Mouse (Mus musculus) heart, embryonic 10.5 days (tissue): ENCODE results near the gene Unc80. TPM values are rescaled to one million over a fixed set of nuclear protein-coding genes. Genes with fewer than 3 reads are reported as not detected.
"Not testable (repeated sequence)": the region's sequence is repeated elsewhere in the genome, so short reads cannot be mapped to it uniquely, and the experiment has no call there.

ENCODE experiments used
- DNase-seq: peaks from one replicate; pipeline ENCODE4 v3.0.0-alpha.2; 2017; ENCODE audit warnings: low spot score
- H3K27ac ChIP-seq: fragments of 300-500 bp; sonication (generic); 2 replicates; pipeline ENCODE4 v1.5.1; 2016; ENCODE audit warnings: mild to moderate bottlenecking
- H3K27me3 ChIP-seq: fragments of 300-500 bp; sonication (generic); 2 replicates; pipeline ENCODE4 v1.6.1; 2016; ENCODE audit warnings: mild to moderate bottlenecking; ENCODE audit not compliant: poor library complexity, insufficient read depth, severe bottlenecking
- H3K36me3 ChIP-seq: fragments of 300-500 bp; sonication (generic); 2 replicates; pipeline ENCODE4 v1.6.1; 2016; ENCODE audit warnings: mild to moderate bottlenecking, moderate library complexity
- H3K4me1 ChIP-seq: fragments of 300-500 bp; sonication (generic); 2 replicates; pipeline ENCODE4 v1.6.1; 2016; ENCODE audit warnings: mild to moderate bottlenecking
- H3K4me3 ChIP-seq: fragments of 300-500 bp; sonication (generic); 2 replicates; pipeline ENCODE4 v1.5.1; 2016; ENCODE audit warnings: mild to moderate bottlenecking, moderate library complexity
- H3K9me3 ChIP-seq: fragments of 300-500 bp; sonication (generic); 2 replicates; pipeline ENCODE4 v1.6.1; 2016; ENCODE audit warnings: mild to moderate bottlenecking, moderate library complexity
- WGBS: fragments of 180-500 bp; shearing (Covaris S2); methylation state at CpG from one replicate; pipeline ENCODE4 v1.1.7; 2016; 5-methylcytosine and 5-hydroxymethylcytosine counted together
- polyA plus RNA-seq: library from polyadenylated mRNA; unstranded; fragments of >200 nt; fragmentation: Nextera tagmentation; extraction: Ambion mirVana; gene quantifications from 2 replicates; pipeline ENCODE4 v1.2.1, GENCODE M21; 2016

The Unc80 gene
- polyA plus RNA-seq, 1 experiment from 2014 or later, result not detected

GRCm38 (mm10) chr1:66655119-66655746, 187.1 kb downstream of the Unc80 start:
- Histone ChIP-seq H3K4me1 (no peaks in the 10 kb centered on the region), H3K9me3 (no peaks in the 10 kb centered on the region), H3K27me3 (no peaks in the 10 kb centered on the region), H3K4me3 (no peak overlapping the region), H3K27ac (no peak overlapping the region), H3K36me3 (no peaks in the 10 kb centered on the region)
- DNase-seq, result no peak
- 63% methylated on average over 4 of the region's 4 CpGs for WGBS

- Histone ChIP-seq H3K27ac (no peak overlapping the region), H3K27me3 (no peaks in the 10 kb centered on the region), H3K4me3 (no peak overlapping the region), H3K9me3 (no peaks in the 10 kb centered on the region), H3K36me3 (no peaks in the 10 kb centered on the region), H3K4me1 (no peaks in the 10 kb centered on the region)
- no peak for DNase-seq
Measured at GRCm38 (mm10) chr1:66655747-66656119, 187.6 kb downstream of the Unc80 start.

GRCm38 (mm10) chr1:66671475-66671874, 203.3 kb downstream of the Unc80 start:
- DNase-seq, result no peak
- Histone ChIP-seq H3K4me1 (no peaks in the 10 kb centered on the region), H3K27me3 (no peaks in the 10 kb centered on the region), H3K27ac (no peak overlapping the region), H3K4me3 (no peak overlapping the region), H3K36me3 (no peaks in the 10 kb centered on the region), H3K9me3 (no peaks in the 10 kb centered on the region)
- WGBS, result 66% methylated on average over 7 of the region's 7 CpGs

GRCm38 (mm10) chr1:66672812-66673211, 204.6 kb downstream of the Unc80 start:
- Histone ChIP-seq H3K36me3 (no peaks in the 10 kb centered on the region), H3K27me3 (no peaks in the 10 kb centered on the region), H3K4me1 (no peaks in the 10 kb centered on the region), H3K27ac (no peak overlapping the region), H3K9me3 (no peaks in the 10 kb centered on the region), H3K4me3 (no peak overlapping the region)
- 86% methylated on average over 7 of the region's 7 CpGs for WGBS
- DNase-seq, result no peak

GRCm38 (mm10) chr1:66677928-66678327, 209.8 kb downstream of the Unc80 start:
- H3K9me3 ChIP-seq, result no peaks in the 10 kb centered on the region
- H3K4me3 ChIP-seq, result no peak overlapping the region
- no peaks in the 10 kb centered on the region for H3K4me1 ChIP-seq
- DNase-seq, result no peak
- WGBS, result 74% methylated on average over 14 of the region's 14 CpGs
- H3K27me3 ChIP-seq, result no peaks in the 10 kb centered on the region
- H3K27ac ChIP-seq, result no peak overlapping the region
- no peaks in the 10 kb centered on the region for H3K36me3 ChIP-seq

GRCm38 (mm10) chr1:66678662-66679061, 210.5 kb downstream of the Unc80 start:
- no peaks in the 10 kb centered on the region for H3K4me1 ChIP-seq

GRCm38 (mm10) chr1:66682974-66683373, 214.8 kb downstream of the Unc80 start:
- Histone ChIP-seq H3K4me1 (no peaks in the 10 kb centered on the region), H3K27ac (no peak overlapping the region), H3K9me3 (no peaks in the 10 kb centered on the region), H3K36me3 (no peaks in the 10 kb centered on the region), H3K4me3 (no peak overlapping the region), H3K27me3 (no peaks in the 10 kb centered on the region)
- DNase-seq, result no peak
- 79% methylated on average over 5 of the region's 5 CpGs for WGBS

More at GRCm38 (mm10) chr1:66678662-66679061, 210.5 kb downstream of the Unc80 start:
- no peaks in the 10 kb centered on the region for H3K27me3 ChIP-seq
- H3K4me3 ChIP-seq, result no peak overlapping the region
- 40% methylated on average over 2 of the region's 2 CpGs for WGBS
- DNase-seq, result no peak
- H3K27ac ChIP-seq, result no peak overlapping the region
- no peaks in the 10 kb centered on the region for H3K9me3 ChIP-seq
- H3K36me3 ChIP-seq, result no peaks in the 10 kb centered on the region

GRCm38 (mm10) chr1:66691772-66692171, 223.6 kb downstream of the Unc80 start:
- Histone ChIP-seq H3K4me1 (no peaks in the 10 kb centered on the region), H3K27me3 (no peaks in the 10 kb centered on the region), H3K36me3 (no peaks in the 10 kb centered on the region), H3K9me3 (no peaks in the 10 kb centered on the region), H3K4me3 (no peak overlapping the region), H3K27ac (no peak overlapping the region)
- DNase-seq, result no peak
- 70% methylated on average over 3 of the region's 3 CpGs for WGBS

GRCm38 (mm10) chr1:66692308-66692707, 224.1 kb downstream of the Unc80 start:
- no peak for DNase-seq
- no peaks in the 10 kb centered on the region for H3K27me3 ChIP-seq
- WGBS, result 46% methylated on average over 1 of the region's 1 CpGs

GRCm38 (mm10) chr1:66692780-66693392, 224.7 kb downstream of the Unc80 start:
- no peaks in the 10 kb centered on the region for H3K9me3 ChIP-seq
- 85% methylated on average over 8 of the region's 8 CpGs for WGBS

More at GRCm38 (mm10) chr1:66692308-66692707, 224.1 kb downstream of the Unc80 start:
- Histone ChIP-seq H3K4me3 (no peak overlapping the region), H3K36me3 (no peaks in the 10 kb centered on the region), H3K4me1 (no peaks in the 10 kb centered on the region), H3K27ac (no peak overlapping the region), H3K9me3 (no peaks in the 10 kb centered on the region)

GRCm38 (mm10) chr1:66694266-66694665, 226.1 kb downstream of the Unc80 start:
- H3K27me3 ChIP-seq, result no peaks in the 10 kb centered on the region
- no peak overlapping the region for H3K4me3 ChIP-seq
- H3K4me1 ChIP-seq, result no peaks in the 10 kb centered on the region
- DNase-seq, result no peak
- no peak overlapping the region for H3K27ac ChIP-seq
- no peaks in the 10 kb centered on the region for H3K9me3 ChIP-seq
- H3K36me3 ChIP-seq, result no peaks in the 10 kb centered on the region
- 68% methylated on average over 5 of the region's 5 CpGs for WGBS

More at GRCm38 (mm10) chr1:66692780-66693392, 224.7 kb downstream of the Unc80 start:
- H3K27me3 ChIP-seq, result no peaks in the 10 kb centered on the region
- no peaks in the 10 kb centered on the region for H3K36me3 ChIP-seq
- H3K27ac ChIP-seq, result no peak overlapping the region
- no peak overlapping the region for H3K4me3 ChIP-seq
- no peaks in the 10 kb centered on the region for H3K4me1 ChIP-seq
- no peak for DNase-seq

- no peak for DNase-seq
- H3K36me3 ChIP-seq, result no peaks in the 10 kb centered on the region
- H3K4me3 ChIP-seq, result no peak overlapping the region
- 47% methylated on average over 7 of the region's 7 CpGs for WGBS
- 0 out of 2 replicates have a peak, but pooled peaks cover 3% of the 10 kb centered on the region for H3K4me1 ChIP-seq
- H3K27ac ChIP-seq, result no peak overlapping the region
- no peaks in the 10 kb centered on the region for H3K9me3 ChIP-seq
- no peaks in the 10 kb centered on the region for H3K27me3 ChIP-seq
Measured at GRCm38 (mm10) chr1:66695296-66695695, 227.1 kb downstream of the Unc80 start.

GRCm38 (mm10) chr1:66699630-66700029, 231.5 kb downstream of the Unc80 start:
- not testable (repeated sequence) for DNase-seq, H3K4me3 ChIP-seq, H3K27me3 ChIP-seq, H3K9me3 ChIP-seq, H3K36me3 ChIP-seq, H3K27ac ChIP-seq
- peaks cover 18% of the 10 kb centered on the region for H3K4me1 ChIP-seq
- 84% methylated on average over 10 of the region's 10 CpGs for WGBS
